Mouse (Mus musculus): ENCODE measurements around the gene Dhdds. TPM values are rescaled to one million over a fixed set of nuclear protein-coding genes. Genes with fewer than 3 reads are reported as not detected.

Gene Dhdds
- total RNA-seq (2021): 10 to 100 TPM; 26.4 to 30.1 TPM

- intact Hi-C loops (cut with DNase I): loop anchor here (5.0 kb wide), 1 partner anchor 247 kb away; the partner anchor contains the start of genes Gm30191 and Zfp593
- DNase-seq (ENCODE audit: low spot score): peak; percentile 89
These were observed at the start of gene Dhdds for GRCm38 (mm10) chr4:134000466-134001438. Gene Dhdds, minus strand, starts transcription at chr4:134000918.

- intact Hi-C loops (cut with DNase I): no loop called here
- DNase-seq (ENCODE audit: low spot score): no peak
These were observed 46.9 kb upstream of the Dhdds start for GRCm38 (mm10) chr4:134047648-134048047.

GRCm38 (mm10) chr4:134043041-134043440 lies 42.3 kb upstream of the Dhdds start:
- intact Hi-C loops (cut with DNase I): no loop called here
- DNase-seq (ENCODE audit: low spot score): no peak

- no peak for DNase-seq (ENCODE audit: low spot score)
- intact Hi-C loops (cut with DNase I): no loop called here
These were observed 40.8 kb upstream of the Dhdds start for GRCm38 (mm10) chr4:134041317-134042123.

GRCm38 (mm10) chr4:134035953-134036352 lies 35.2 kb upstream of the Dhdds start:
- DNase-seq (ENCODE audit: low spot score): no peak
- intact Hi-C loops (cut with DNase I): loop anchor here (5.0 kb wide), 3 partner anchors 51 to 256 kb away; no protein-coding TSS in a partner anchor

- no peak for DNase-seq (ENCODE audit: low spot score)
- intact Hi-C loops (cut with DNase I): no loop called here
These were observed 25.1 kb upstream of the Dhdds start for GRCm38 (mm10) chr4:134025802-134026201.

- intact Hi-C loops (cut with DNase I): no loop called here
- peak; percentile 12 for DNase-seq (ENCODE audit: low spot score)
These were observed 19.9 kb upstream of the Dhdds start for GRCm38 (mm10) chr4:134020621-134021020.

GRCm38 (mm10) chr4:134019641-134020351 lies 19.1 kb upstream of the Dhdds start:
- intact Hi-C loops (cut with DNase I): no loop called here
- DNase-seq (ENCODE audit: low spot score): no peak

GRCm38 (mm10) chr4:134019210-134019609 lies 18.5 kb upstream of the Dhdds start:
- no peak for DNase-seq (ENCODE audit: low spot score)
- intact Hi-C loops (cut with DNase I): no loop called here

GRCm38 (mm10) chr4:134018779-134019145 lies 18.0 kb upstream of the Dhdds start, which contains the start of gene Lin28a:
Gene Lin28a, minus strand, starts transcription at chr4:134018841.
- DNase-seq (ENCODE audit: low spot score): no peak
- intact Hi-C loops (cut with DNase I): no loop called here

- DNase-seq (ENCODE audit: low spot score): no peak
These were observed 17.5 kb upstream of the Dhdds start for GRCm38 (mm10) chr4:134018038-134018778.

GRCm38 (mm10) chr4:134017201-134017865 lies 16.6 kb upstream of the Dhdds start:
- intact Hi-C loops (cut with DNase I): no loop called here
- no peak for DNase-seq (ENCODE audit: low spot score)

More at GRCm38 (mm10) chr4:134018038-134018778, 17.5 kb upstream of the Dhdds start:
- intact Hi-C loops (cut with DNase I): no loop called here

GRCm38 (mm10) chr4:134016767-134017166 lies 16.0 kb upstream of the Dhdds start:
- no peak for DNase-seq (ENCODE audit: low spot score)
- intact Hi-C loops (cut with DNase I): no loop called here

- DNase-seq (ENCODE audit: low spot score): no peak
- intact Hi-C loops (cut with DNase I): no loop called here
These were observed 15.5 kb upstream of the Dhdds start for GRCm38 (mm10) chr4:134016208-134016607.

- intact Hi-C loops (cut with DNase I): no loop called here
- no peak for DNase-seq (ENCODE audit: low spot score)
These were observed 12.3 kb upstream of the Dhdds start for GRCm38 (mm10) chr4:134012858-134013528.

- DNase-seq (ENCODE audit: low spot score): no peak
- intact Hi-C loops (cut with DNase I): no loop called here
These were observed 11.0 kb upstream of the Dhdds start for GRCm38 (mm10) chr4:134011450-134012414.

GRCm38 (mm10) chr4:134009709-134010108 lies 9.0 kb upstream of the Dhdds start:
- intact Hi-C loops (cut with DNase I): no loop called here
- no peak for DNase-seq (ENCODE audit: low spot score)

All from heart, postnatal 25 days (tissue).